ENCODE assay signal across 8 mouse cellular contexts in genomic region chr14:114567673-114568309, GRCm38 (mm10).
DNase-seq lines count a peak whose midpoint lies in the region; ATAC-seq lines count a peak whose summit lies in the region.

No protein-coding gene starts in this region.

- 17% methylated on average over 14 of the region's 14 CpGs for WGBS in forebrain, embryonic 16.5 days
- WGBS in intestine, embryonic 16.5 days: 20% methylated on average over 14 of the region's 14 CpGs

- peak overlapping the region; percentile 44 for H3K4me2 ChIP-seq in forebrain, embryonic 16.5 days (ENCODE audit: low read length)
- H3K4me2 ChIP-seq in intestine, embryonic 16.5 days (ENCODE audit: low read depth, low read length): peak overlapping the region; percentile 38; the same call in 1 of the 2 replicates

- H3K4me3 ChIP-seq in forebrain, embryonic 16.5 days (replicated peaks; ENCODE audit: low read length): 0 out of 2 replicates have a peak overlapping the region, but pooled peaks have one; percentile 5
- H3K4me3 ChIP-seq in intestine, embryonic 16.5 days (ENCODE audit: low read length): no peak overlapping the region

- no peaks in the 10 kb centered on the region for H3K9me3 ChIP-seq in forebrain, embryonic 16.5 days (ENCODE audit: control insufficient read depth, low read length)
- no peaks in the 10 kb centered on the region for H3K9me3 ChIP-seq in intestine, embryonic 16.5 days (ENCODE audit: control insufficient read depth, low read length)

- H3K9ac ChIP-seq in forebrain, embryonic 16.5 days (replicated peaks; ENCODE audit: low read depth, low read length): no peak overlapping the region
- 0 out of 2 replicates have a peak overlapping the region, but pooled peaks have one; percentile 24 for H3K9ac ChIP-seq in intestine, embryonic 16.5 days (ENCODE audit: low read depth, low read length)

- DNase-seq in gastrocnemius, postnatal 10 days: peak; percentile 60
- DNase-seq in gastrocnemius, postnatal 36 days: no peak
- DNase-seq in brain, adult 2 months (ENCODE audit: low read depth, low spot score): peak; percentile 67
- DNase-seq in left cerebral cortex, postnatal 25 days (ENCODE audit: low spot score in 2 of 2): peak; percentile 74 to 82
- DNase-seq in neural tube, embryonic 10.5 days (ENCODE audit: extremely low spot score, low spot score): peak; percentile 65

- intact Hi-C loops in gastrocnemius, postnatal 36 days (cut with DNase I): no loop called here
- intact Hi-C loops in left cerebral cortex, postnatal 25 days (cut with DNase I): loop anchor here (10.0 kb wide), 1 partner anchor 533 kb away; no protein-coding TSS in a partner anchor

- no peaks in the 10 kb centered on the region for H3K36me3 ChIP-seq in forebrain, embryonic 16.5 days (ENCODE audit: control insufficient read depth, insufficient read depth)
- H3K36me3 ChIP-seq in intestine, embryonic 16.5 days (ENCODE audit: control insufficient read depth, insufficient read depth, low read length): no peaks in the 10 kb centered on the region

- no peaks in the 10 kb centered on the region for H3K27me3 ChIP-seq in forebrain, embryonic 16.5 days (replicated peaks; ENCODE audit: control insufficient read depth, insufficient read depth, low read length)
- no peaks in the 10 kb centered on the region for H3K27me3 ChIP-seq in intestine, embryonic 16.5 days (replicated peaks; ENCODE audit: control insufficient read depth, insufficient read depth, low read length)

- H3K27ac ChIP-seq in forebrain, embryonic 16.5 days (ENCODE audit: low read length): no peak overlapping the region; the same call in 1 of the 2 replicates
- no peak overlapping the region for H3K27ac ChIP-seq in intestine, embryonic 16.5 days (ENCODE audit: low read length)

- H3K4me1 ChIP-seq in forebrain, embryonic 16.5 days (replicated peaks; ENCODE audit: control insufficient read depth, insufficient read depth, low read length): peaks cover 3% of the 10 kb centered on the region; the same call in 1 of the 2 replicates
- H3K4me1 ChIP-seq in intestine, embryonic 16.5 days (ENCODE audit: control insufficient read depth, insufficient read depth, low read length): no peaks in the 10 kb centered on the region

- peak; percentile 88 for ATAC-seq in forebrain, embryonic 16.5 days
- ATAC-seq in intestine, embryonic 16.5 days: no peak
- no peak for ATAC-seq in inflammation-experienced regulatory T-cells, adult 6 months

Comparison
In these comparisons a context has a peak if more than half of its experiments do, and no peak if none do; other contexts are left out.
1. DNase-seq: peak in gastrocnemius, postnatal 10 days (single experiment), brain, adult 2 months (single experiment), left cerebral cortex, postnatal 25 days (2 of 2) and neural tube, embryonic 10.5 days (single experiment); none in gastrocnemius, postnatal 36 days (0 of 2).